Mouse (Mus musculus): Measurements from ENCODE around the gene Cpsf4l. TPM values are rescaled to one million over a fixed set of nuclear protein-coding genes. Genes with fewer than 3 reads are reported as not detected.
A peak's percentile ranks its signal among the peaks of the same experiment; 100 is the strongest.

Gene Cpsf4l
- total and polyA plus RNA-seq, 2 experiments from 2014 or later = 0.10 TPM; not detected in 1

- no peak for TF ChIP-seq EP300 (IDR thresholded peaks at IDR 0.05; ENCODE audit: low read depth)
- no peak for TF ChIP-seq CTCF (IDR thresholded peaks at IDR 0.05; ENCODE audit: low read depth)
- no peak overlapping the region for H3K4me2 ChIP-seq (ENCODE audit: low read depth, low read length)
- ATAC-seq (ENCODE audit: insufficient read depth, low read depth) = no peak
- no peaks in the 10 kb centered on the region for H3K9me3 ChIP-seq (replicated peaks; ENCODE audit: control insufficient read depth, low read length)
- H3K4me3 ChIP-seq (ENCODE audit: low read depth, low read length) = no peak overlapping the region
- H3K4me1 ChIP-seq (ENCODE audit: control insufficient read depth, insufficient read depth) = no peaks in the 10 kb centered on the region
- H3K36me3 ChIP-seq (replicated peaks; ENCODE audit: control insufficient read depth, insufficient read depth, low read length) = no peaks in the 10 kb centered on the region
- WGBS = 97% methylated on average over 2 of the region's 2 CpGs
- H3K27me3 ChIP-seq (ENCODE audit: control insufficient read depth, insufficient read depth, low read length) = no peaks in the 10 kb centered on the region
- H3K27ac ChIP-seq (ENCODE audit: low read depth) = no peak overlapping the region
- H3K9ac ChIP-seq (replicated peaks; ENCODE audit: low read depth, low read length) = no peak overlapping the region
- DNase-seq (ENCODE audit: low spot score) = no peak
Measured at GRCm38 (mm10) chr11:113716132-113716531, 6.3 kb upstream of the Cpsf4l start.

GRCm38 (mm10) chr11:113715078-113715674 lies 5.4 kb upstream of the Cpsf4l start:
- 57% methylated on average over 7 of the region's 7 CpGs for WGBS
- H3K9me3 ChIP-seq (replicated peaks; ENCODE audit: control insufficient read depth, low read length) = no peaks in the 10 kb centered on the region
- TF ChIP-seq EP300 (IDR thresholded peaks at IDR 0.05; ENCODE audit: low read depth) = no peak
- TF ChIP-seq CTCF (IDR thresholded peaks at IDR 0.05; ENCODE audit: low read depth) = no peak; the same call in 1 of the 2 replicates
- no peaks in the 10 kb centered on the region for H3K36me3 ChIP-seq (replicated peaks; ENCODE audit: control insufficient read depth, insufficient read depth, low read length)
- ATAC-seq (ENCODE audit: insufficient read depth, low read depth) (no peak; the same call in 1 of the 2 replicates), DNase-seq (ENCODE audit: low spot score) (no peak)
- peaks cover 7% of the 10 kb centered on the region; the same call in 1 of the 2 replicates for H3K4me1 ChIP-seq (ENCODE audit: control insufficient read depth, insufficient read depth)
- no peak overlapping the region for H3K9ac ChIP-seq (replicated peaks; ENCODE audit: low read depth, low read length)
- no peak overlapping the region for H3K27ac ChIP-seq (ENCODE audit: low read depth)
- no peaks in the 10 kb centered on the region for H3K27me3 ChIP-seq (ENCODE audit: control insufficient read depth, insufficient read depth, low read length)
- no peak overlapping the region for H3K4me2 ChIP-seq (ENCODE audit: low read depth, low read length)
- H3K4me3 ChIP-seq (ENCODE audit: low read depth, low read length) = no peak overlapping the region

GRCm38 (mm10) chr11:113711061-113711460 lies 1.2 kb upstream of the Cpsf4l start:
- WGBS = 90% methylated on average over 1 of the region's 1 CpGs
- H3K4me2 ChIP-seq (ENCODE audit: low read depth, low read length) = no peak overlapping the region
- no peak overlapping the region for H3K9ac ChIP-seq (replicated peaks; ENCODE audit: low read depth, low read length)
- H3K27me3 ChIP-seq (ENCODE audit: control insufficient read depth, insufficient read depth, low read length) = no peaks in the 10 kb centered on the region
- DNase-seq (ENCODE audit: low spot score) = no peak
- no peak for ATAC-seq (ENCODE audit: insufficient read depth, low read depth)
- H3K36me3 ChIP-seq (replicated peaks; ENCODE audit: control insufficient read depth, insufficient read depth, low read length) = no peaks in the 10 kb centered on the region
- H3K4me1 ChIP-seq (ENCODE audit: control insufficient read depth, insufficient read depth) = peaks cover 7% of the 10 kb centered on the region; the same call in 1 of the 2 replicates
- H3K27ac ChIP-seq (ENCODE audit: low read depth) = no peak overlapping the region; the same call in 1 of the 2 replicates
- TF ChIP-seq EP300 (IDR thresholded peaks at IDR 0.05; ENCODE audit: low read depth) (no peak), CTCF (IDR thresholded peaks at IDR 0.05; ENCODE audit: low read depth) (no peak)
- H3K4me3 ChIP-seq (ENCODE audit: low read depth, low read length) = no peak overlapping the region
- H3K9me3 ChIP-seq (replicated peaks; ENCODE audit: control insufficient read depth, low read length) = no peaks in the 10 kb centered on the region

- peak overlapping the region; percentile 45 for H3K9ac ChIP-seq (replicated peaks; ENCODE audit: low read depth, low read length)
- H3K9me3 ChIP-seq (replicated peaks; ENCODE audit: control insufficient read depth, low read length) = no peaks in the 10 kb centered on the region
- no peak overlapping the region for H3K4me3 ChIP-seq (ENCODE audit: low read depth, low read length)
- H3K27ac ChIP-seq (ENCODE audit: low read depth) = peak overlapping the region; percentile 68
- DNase-seq (ENCODE audit: low spot score) = no peak
- TF ChIP-seq CTCF (IDR thresholded peaks at IDR 0.05; ENCODE audit: low read depth) (no peak), EP300 (IDR thresholded peaks at IDR 0.05; ENCODE audit: low read depth) (no peak)
- H3K27me3 ChIP-seq (ENCODE audit: control insufficient read depth, insufficient read depth, low read length) = no peaks in the 10 kb centered on the region
- H3K4me1 ChIP-seq (ENCODE audit: control insufficient read depth, insufficient read depth) = peaks cover 7% of the 10 kb centered on the region; the same call in 1 of the 2 replicates
- peak overlapping the region; percentile 21; the same call in 1 of the 2 replicates for H3K4me2 ChIP-seq (ENCODE audit: low read depth, low read length)
- 21% methylated on average over 10 of the region's 10 CpGs for WGBS
- H3K36me3 ChIP-seq (replicated peaks; ENCODE audit: control insufficient read depth, insufficient read depth, low read length) = no peaks in the 10 kb centered on the region
- peak; percentile 48; the same call in 1 of the 2 replicates for ATAC-seq (ENCODE audit: insufficient read depth, low read depth)
Measured at GRCm38 (mm10) chr11:113710257-113710777, 500 bp upstream of the Cpsf4l start.

- Histone ChIP-seq H3K27ac (ENCODE audit: low read depth) (no peak overlapping the region), H3K4me1 (ENCODE audit: control insufficient read depth, insufficient read depth) (peaks cover 7% of the 10 kb centered on the region; the same call in 1 of the 2 replicates), H3K9me3 (replicated peaks; ENCODE audit: control insufficient read depth, low read length) (no peaks in the 10 kb centered on the region), H3K4me3 (ENCODE audit: low read depth, low read length) (peak overlapping the region; percentile 11; the same call in 1 of the 2 replicates), H3K4me2 (ENCODE audit: low read depth, low read length) (peak overlapping the region; percentile 21; the same call in 1 of the 2 replicates), H3K36me3 (replicated peaks; ENCODE audit: control insufficient read depth, insufficient read depth, low read length) (no peaks in the 10 kb centered on the region), H3K9ac (replicated peaks; ENCODE audit: low read depth, low read length) (no peak overlapping the region), H3K27me3 (ENCODE audit: control insufficient read depth, insufficient read depth, low read length) (no peaks in the 10 kb centered on the region)
- DNase-seq (ENCODE audit: low spot score) = no peak
- TF ChIP-seq EP300 (IDR thresholded peaks at IDR 0.05; ENCODE audit: low read depth) (no peak), CTCF (IDR thresholded peaks at IDR 0.05; ENCODE audit: low read depth) (no peak)
- no peak for ATAC-seq (ENCODE audit: insufficient read depth, low read depth)
- WGBS = 30% methylated on average over 15 of the region's 15 CpGs
Measured at GRCm38 (mm10) chr11:113709272-113709671, 545 bp downstream of the Cpsf4l start.

Measured in heart, postnatal 0 days (tissue).